Mouse (Mus musculus): ENCODE measurements around the gene Arl5c.

- TF ChIP-seq CTCF (IDR thresholded peaks at IDR 0.05; ENCODE audit: low read depth) (no peak), EP300 (IDR thresholded peaks at IDR 0.05; ENCODE audit: low read depth) (no peak)
Observed at GRCm38 (mm10) chr11:97977797-97978196, 18.2 kb downstream of the Arl5c start.

All from heart, postnatal 0 days (tissue).